Mouse (Mus musculus): ENCODE measurements at regions not wholly inside any gene's neighbourhood (a gene's known extent, or its start where the extent isn't known, plus 50 kb on each side); places are given as distances from the start of the nearest gene placed in this dataset.

GRCm38 (mm10) chr2:137244370-137244769 lies 127.9 kb upstream of the Jag1 start:
- no peak for DNase-seq (ENCODE audit: low read depth)

GRCm38 (mm10) chr2:137243914-137244313 lies 127.5 kb upstream of the Jag1 start:
- no peak for DNase-seq (ENCODE audit: low read depth)

- DNase-seq (ENCODE audit: low read depth), result no peak
Observed at GRCm38 (mm10) chr2:137236961-137237360, 120.5 kb upstream of the Jag1 start.

GRCm38 (mm10) chr2:137233936-137234335 lies 117.5 kb upstream of the Jag1 start:
- DNase-seq (ENCODE audit: low read depth), result no peak

- DNase-seq (ENCODE audit: low read depth), result no peak
Observed at GRCm38 (mm10) chr2:137231161-137231560, 114.7 kb upstream of the Jag1 start.

GRCm38 (mm10) chr2:137229422-137230069 lies 113.1 kb upstream of the Jag1 start:
- no peak for DNase-seq (ENCODE audit: low read depth)

GRCm38 (mm10) chr2:137227495-137227894 lies 111.1 kb upstream of the Jag1 start:
- DNase-seq (ENCODE audit: low read depth), result no peak

GRCm38 (mm10) chr2:137224702-137225552 lies 108.5 kb upstream of the Jag1 start:
- no peak for DNase-seq (ENCODE audit: low read depth)

GRCm38 (mm10) chr2:137215697-137216096 lies 99.3 kb upstream of the Jag1 start:
- DNase-seq (ENCODE audit: low read depth), result no peak

GRCm38 (mm10) chr2:137207846-137208245 lies 91.4 kb upstream of the Jag1 start:
- DNase-seq (ENCODE audit: low read depth), result no peak

- DNase-seq (ENCODE audit: low read depth), result no peak
Observed at GRCm38 (mm10) chr2:137204274-137204850, 87.9 kb upstream of the Jag1 start.

GRCm38 (mm10) chr2:137200101-137200500 lies 83.7 kb upstream of the Jag1 start:
- no peak for DNase-seq (ENCODE audit: low read depth)

- no peak for DNase-seq (ENCODE audit: low read depth)
Observed at GRCm38 (mm10) chr2:137192183-137192582, 75.7 kb upstream of the Jag1 start.

GRCm38 (mm10) chr2:137169176-137169575 lies 52.7 kb upstream of the Jag1 start:
- no peak for DNase-seq (ENCODE audit: low read depth)

GRCm38 (mm10) chr2:137168626-137169025 lies 52.2 kb upstream of the Jag1 start:
- no peak for DNase-seq (ENCODE audit: low read depth)
